Mouse (Mus musculus): Measurements from ENCODE around the gene Eif2b5. TPM values are rescaled to one million over a fixed set of nuclear protein-coding genes. Genes with fewer than 3 reads are reported as not detected.
"Not testable (repeated sequence)": the region's sequence is repeated elsewhere in the genome, so short reads cannot be mapped to it uniquely, and the experiment has no call there.

Eif2b5 gene
- total RNA-seq (2015) (58.4 and 64.7 TPM in 2 replicates), total RNA-seq (2017) (85.8 and 87.2 TPM in 2 replicates)

- ATAC-seq (replicated peaks; ENCODE audit: poor library complexity), result peak; percentile 97
Observed at GRCm38 (mm10) chr16:20498677-20499475, at the start of gene Eif2b5. Gene Eif2b5, plus strand, starts transcription at chr16:20498817.

GRCm38 (mm10) chr16:20451774-20452173 lies 46.8 kb upstream of the Eif2b5 start:
- ATAC-seq (replicated peaks; ENCODE audit: poor library complexity), result no peak

GRCm38 (mm10) chr16:20454155-20454654 lies 44.4 kb upstream of the Eif2b5 start:
- ATAC-seq (replicated peaks; ENCODE audit: poor library complexity), result no peak

- no peak for ATAC-seq (replicated peaks; ENCODE audit: poor library complexity)
Observed at GRCm38 (mm10) chr16:20456106-20456505, 42.5 kb upstream of the Eif2b5 start.

- not testable (repeated sequence) for ATAC-seq (replicated peaks; ENCODE audit: poor library complexity)
Observed at GRCm38 (mm10) chr16:20458736-20459135, 39.9 kb upstream of the Eif2b5 start.

GRCm38 (mm10) chr16:20464725-20465124 lies 33.9 kb upstream of the Eif2b5 start:
- no peak for ATAC-seq (replicated peaks; ENCODE audit: poor library complexity)

GRCm38 (mm10) chr16:20470981-20471380 lies 27.6 kb upstream of the Eif2b5 start:
- no peak for ATAC-seq (replicated peaks; ENCODE audit: poor library complexity)

- no peak for ATAC-seq (replicated peaks; ENCODE audit: poor library complexity)
Observed at GRCm38 (mm10) chr16:20471686-20472085, 26.9 kb upstream of the Eif2b5 start.

GRCm38 (mm10) chr16:20473748-20474147 lies 24.9 kb upstream of the Eif2b5 start:
- ATAC-seq (replicated peaks; ENCODE audit: poor library complexity), result no peak

- no peak for ATAC-seq (replicated peaks; ENCODE audit: poor library complexity)
Observed at GRCm38 (mm10) chr16:20474211-20474610, 24.4 kb upstream of the Eif2b5 start.

- ATAC-seq (replicated peaks; ENCODE audit: poor library complexity), result no peak
Observed at GRCm38 (mm10) chr16:20474786-20475185, 23.8 kb upstream of the Eif2b5 start.

- ATAC-seq (replicated peaks; ENCODE audit: poor library complexity), result no peak
Observed at GRCm38 (mm10) chr16:20475335-20475734, 23.3 kb upstream of the Eif2b5 start.

GRCm38 (mm10) chr16:20476857-20477256 lies 21.8 kb upstream of the Eif2b5 start:
- no peak for ATAC-seq (replicated peaks; ENCODE audit: poor library complexity)

GRCm38 (mm10) chr16:20477270-20477669 lies 21.3 kb upstream of the Eif2b5 start:
- ATAC-seq (replicated peaks; ENCODE audit: poor library complexity), result no peak

GRCm38 (mm10) chr16:20478504-20478903 lies 20.1 kb upstream of the Eif2b5 start:
- ATAC-seq (replicated peaks; ENCODE audit: poor library complexity), result no peak

GRCm38 (mm10) chr16:20479026-20479760 lies 19.4 kb upstream of the Eif2b5 start:
- ATAC-seq (replicated peaks; ENCODE audit: poor library complexity), result not testable (repeated sequence)

- peak; percentile 70 for ATAC-seq (replicated peaks; ENCODE audit: poor library complexity)
Observed at GRCm38 (mm10) chr16:20480115-20480514, 18.5 kb upstream of the Eif2b5 start.

GRCm38 (mm10) chr16:20481746-20482145 lies 16.9 kb upstream of the Eif2b5 start:
- ATAC-seq (replicated peaks; ENCODE audit: poor library complexity), result no peak

- not testable (repeated sequence) for ATAC-seq (replicated peaks; ENCODE audit: poor library complexity)
Observed at GRCm38 (mm10) chr16:20483716-20484115, 14.9 kb upstream of the Eif2b5 start.

GRCm38 (mm10) chr16:20485061-20485460 lies 13.6 kb upstream of the Eif2b5 start:
- ATAC-seq (replicated peaks; ENCODE audit: poor library complexity), result no peak

- ATAC-seq (replicated peaks; ENCODE audit: poor library complexity), result no peak
Observed at GRCm38 (mm10) chr16:20486048-20486447, 12.6 kb upstream of the Eif2b5 start.

- ATAC-seq (replicated peaks; ENCODE audit: poor library complexity), result no peak
Observed at GRCm38 (mm10) chr16:20488151-20488550, 10.5 kb upstream of the Eif2b5 start.
